Mouse (Mus musculus): ENCODE data around the gene Gal3st4. TPM values are rescaled to one million over a fixed set of nuclear protein-coding genes. Genes with fewer than 3 reads are reported as not detected.
A peak's percentile ranks its signal among the peaks of the same experiment; 100 is the strongest.
"Not testable (repeated sequence)": the region's sequence is repeated elsewhere in the genome, so short reads cannot be mapped to it uniquely, and the experiment has no call there.

The Gal3st4 gene
- polyA plus RNA-seq, 1 experiment: 0.15 TPM

DNA sequence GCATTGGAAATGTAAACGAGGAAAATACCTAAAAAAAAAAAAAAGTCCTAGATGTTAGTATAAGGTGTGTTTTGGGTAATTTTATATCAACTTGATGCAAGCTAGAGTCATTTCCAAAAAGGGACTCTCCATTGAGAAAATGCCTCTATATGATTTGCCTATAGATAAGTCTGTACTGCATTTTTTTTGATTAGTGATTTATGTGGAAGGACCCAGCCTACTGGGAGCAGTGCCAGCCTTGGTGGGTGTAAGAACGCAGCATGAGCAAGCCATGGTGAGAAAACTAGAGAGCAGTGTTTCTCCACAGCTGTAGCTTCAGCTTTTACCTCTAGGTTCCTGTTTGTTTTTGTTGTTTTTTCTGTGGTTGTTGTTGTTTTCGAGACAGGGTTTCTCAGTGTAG lies 49.4 kb downstream of the Gal3st4 start:
- H3K4me1 ChIP-seq (ENCODE audit: control insufficient read depth, insufficient read depth, insufficient read length, low read length): no peaks in the 10 kb centered on the region
- TF ChIP-seq POLR2A (IDR thresholded peaks at IDR 0.05; ENCODE audit: low read depth, low read length) (no peak), CTCF (IDR thresholded peaks at IDR 0.05; ENCODE audit: extremely low read depth, insufficient read length, insufficient replicate concordance, low read depth, low read length) (no peak)
- no peak overlapping the region for H3K27ac ChIP-seq (ENCODE audit: insufficient read depth, low read depth, low read length)
- no peaks in the 10 kb centered on the region; the same call in 1 of the 2 replicates for H3K27me3 ChIP-seq (ENCODE audit: control insufficient read depth, insufficient read depth, low read length)
- H3K4me3 ChIP-seq (ENCODE audit: low read depth, low read length): no peak overlapping the region
- H3K36me3 ChIP-seq (ENCODE audit: control insufficient read depth, insufficient read depth, low read length): no peaks in the 10 kb centered on the region
- 43% methylated on average over 3 of the region's 3 CpGs for WGBS

DNA sequence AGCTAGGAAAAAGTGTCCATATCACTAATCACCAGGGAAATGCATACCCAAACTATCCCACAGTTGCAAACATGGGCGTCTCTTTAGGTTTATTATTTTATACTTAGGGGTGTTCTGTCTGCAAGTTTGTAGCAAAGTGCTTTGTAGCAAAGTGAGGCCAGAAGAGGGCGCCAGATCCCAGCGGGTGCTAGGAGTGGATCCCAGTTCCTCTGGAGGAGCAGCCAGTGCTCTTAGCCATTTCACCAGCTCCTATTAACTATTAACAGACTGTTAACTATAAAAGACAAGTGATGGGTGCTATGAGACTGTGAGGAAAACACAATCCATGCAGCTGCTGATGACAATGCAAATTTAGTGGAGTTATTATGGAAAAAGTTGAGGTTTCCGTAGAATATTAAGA lies 50.5 kb downstream of the Gal3st4 start:
- TF ChIP-seq POLR2A (IDR thresholded peaks at IDR 0.05; ENCODE audit: low read depth, low read length): no peak
- peak; percentile 83 for TF ChIP-seq CTCF (IDR thresholded peaks at IDR 0.05; ENCODE audit: extremely low read depth, insufficient read length, insufficient replicate concordance, low read depth, low read length)
- Histone ChIP-seq H3K27me3 (ENCODE audit: control insufficient read depth, insufficient read depth, low read length) (no peaks in the 10 kb centered on the region; the same call in 1 of the 2 replicates), H3K4me3 (ENCODE audit: low read depth, low read length) (no peak overlapping the region), H3K27ac (ENCODE audit: insufficient read depth, low read depth, low read length) (no peak overlapping the region), H3K4me1 (ENCODE audit: control insufficient read depth, insufficient read depth, insufficient read length, low read length) (no peaks in the 10 kb centered on the region), H3K36me3 (ENCODE audit: control insufficient read depth, insufficient read depth, low read length) (no peaks in the 10 kb centered on the region)
- WGBS: 16% methylated on average over 4 of the region's 4 CpGs

- no peak overlapping the region for H3K4me3 ChIP-seq (ENCODE audit: low read depth, low read length)
- 39% methylated on average over 2 of the region's 2 CpGs for WGBS
- TF ChIP-seq POLR2A (IDR thresholded peaks at IDR 0.05; ENCODE audit: low read depth, low read length): no peak
- TF ChIP-seq CTCF (IDR thresholded peaks at IDR 0.05; ENCODE audit: extremely low read depth, insufficient read length, insufficient replicate concordance, low read depth, low read length): no peak
- H3K27me3 ChIP-seq (ENCODE audit: control insufficient read depth, insufficient read depth, low read length): no peaks in the 10 kb centered on the region; the same call in 1 of the 2 replicates
- H3K36me3 ChIP-seq (ENCODE audit: control insufficient read depth, insufficient read depth, low read length): no peaks in the 10 kb centered on the region
- H3K4me1 ChIP-seq (ENCODE audit: control insufficient read depth, insufficient read depth, insufficient read length, low read length): no peaks in the 10 kb centered on the region
- H3K27ac ChIP-seq (ENCODE audit: insufficient read depth, low read depth, low read length): no peak overlapping the region
Measured at GRCm38 (mm10) chr5:138219864-138220263, 52.8 kb downstream of the Gal3st4 start.

DNA sequence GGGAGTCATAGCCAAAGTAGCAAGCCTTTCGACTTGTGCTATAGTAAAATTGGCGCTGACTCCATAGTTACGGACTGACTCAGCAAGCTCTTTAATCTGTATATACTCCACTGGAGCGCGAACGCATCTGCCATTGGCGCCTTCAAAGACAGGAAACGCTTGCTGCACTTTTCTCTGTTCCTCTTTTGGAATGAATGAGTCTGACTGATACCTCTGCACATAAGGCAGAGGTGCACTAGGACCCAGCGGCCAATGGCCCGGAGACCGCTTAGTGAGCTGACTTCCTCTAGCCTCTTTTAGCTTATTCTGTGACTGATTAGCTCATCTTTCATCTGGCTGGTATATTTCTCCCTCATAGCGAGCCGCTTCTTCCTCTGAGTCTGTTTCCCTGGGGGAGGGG lies 56.0 kb downstream of the Gal3st4 start:
- not testable (repeated sequence) for H3K4me3 ChIP-seq (ENCODE audit: low read depth, low read length); H3K4me1 ChIP-seq (ENCODE audit: control insufficient read depth, insufficient read depth, insufficient read length, low read length)
- 92% methylated on average over 13 of the region's 13 CpGs for WGBS

More for the DNA sequence above, 56.0 kb downstream of the Gal3st4 start:
- H3K27me3 ChIP-seq (ENCODE audit: control insufficient read depth, insufficient read depth, low read length); H3K36me3 ChIP-seq (ENCODE audit: control insufficient read depth, insufficient read depth, low read length); H3K27ac ChIP-seq (ENCODE audit: insufficient read depth, low read depth, low read length): not testable (repeated sequence)

Other genes starting within 250 kb of the Gal3st4 start
- gene Smok3c, start 219.6 kb downstream of the Gal3st4 start, polyA plus RNA-seq (2012; rRNA removed): not detected in 2 replicates
- gene Zkscan1, start 187.8 kb downstream of the Gal3st4 start, polyA plus RNA-seq (2012; rRNA removed): 0.63 and 1.4 TPM in 2 replicates
- gene Zscan21, start 155.9 kb downstream of the Gal3st4 start, polyA plus RNA-seq (2012; rRNA removed): 2.5 and 3.2 TPM in 2 replicates
- 0.28 and 0.81 TPM in 2 replicates for gene Zfp113, start 117.1 kb downstream of the Gal3st4 start, polyA plus RNA-seq (2012; rRNA removed)
- gene Cops6, start 111.8 kb downstream of the Gal3st4 start, polyA plus RNA-seq (2012; rRNA removed): 32.7 and 61.2 TPM in 2 replicates
- 11.0 and 18.3 TPM in 2 replicates for gene Ap4m1, start 100.8 kb downstream of the Gal3st4 start, polyA plus RNA-seq (2012; rRNA removed)
- gene Mcm7, start 100.4 kb downstream of the Gal3st4 start, polyA plus RNA-seq (2012; rRNA removed): 10.8 and 25.2 TPM in 2 replicates
- gene Taf6, start 85.4 kb downstream of the Gal3st4 start, polyA plus RNA-seq (2012; rRNA removed): 25.5 and 46.4 TPM in 2 replicates
- gene Cnpy4, start 85.4 kb downstream of the Gal3st4 start, polyA plus RNA-seq (2012; rRNA removed): 0.39 and 1.5 TPM in 2 replicates
- 2.4 and 3.0 TPM in 2 replicates for gene Mblac1, start 78.5 kb downstream of the Gal3st4 start, polyA plus RNA-seq (2012; rRNA removed)
- 0.61 and 0.70 TPM in 2 replicates for gene Nxpe5, start 46.9 kb downstream of the Gal3st4 start, polyA plus RNA-seq (2012; rRNA removed)
- gene Lamtor4, start 17.4 kb downstream of the Gal3st4 start, polyA plus RNA-seq (2012; rRNA removed): 87.3 and 168 TPM in 2 replicates
- 34.7 and 56.7 TPM in 2 replicates for gene BC037034, start 8.8 kb downstream of the Gal3st4 start, polyA plus RNA-seq (2012; rRNA removed)
- gene Gm43720, start 7.1 kb upstream of the Gal3st4 start, polyA plus RNA-seq (2012; rRNA removed): not detected in 2 replicates
- 1.1 and 1.4 TPM in 2 replicates for gene Gpc2, start 7.2 kb upstream of the Gal3st4 start, polyA plus RNA-seq (2012; rRNA removed)
- 0.33 and 0.46 TPM in 2 replicates for gene Stag3, start 7.4 kb upstream of the Gal3st4 start, polyA plus RNA-seq (2012; rRNA removed)
- 1.2 and 1.4 TPM in 2 replicates for gene Pvrig, start 69.1 kb upstream of the Gal3st4 start, polyA plus RNA-seq (2012; rRNA removed)
- 1.2 and 1.8 TPM in 2 replicates for gene Zfp157, start 168.6 kb upstream of the Gal3st4 start, polyA plus RNA-seq (2012; rRNA removed)

Measured in small intestine, adult 2 months (tissue).